Mouse (Mus musculus) retina, postnatal 7 days (tissue): ENCODE measurements around the gene Trp53bp2.

Experiments used
- DNase-seq: peaks from one replicate; pipeline ENCODE4 v3.0.0-alpha.2; 2012; ENCODE audit warnings: low read depth, low spot score

Trp53bp2 gene

GRCm38 (mm10) chr1:182500224-182500623 lies 91.3 kb downstream of the Trp53bp2 start:
- DNase-seq = no peak

- no peak for DNase-seq
These were observed 91.9 kb downstream of the Trp53bp2 start for GRCm38 (mm10) chr1:182500843-182501242.

- DNase-seq = no peak
These were observed 92.9 kb downstream of the Trp53bp2 start for GRCm38 (mm10) chr1:182501815-182502405.

- no peak for DNase-seq
These were observed 93.6 kb downstream of the Trp53bp2 start for GRCm38 (mm10) chr1:182502491-182503050.

GRCm38 (mm10) chr1:182503206-182503900 lies 94.4 kb downstream of the Trp53bp2 start:
- DNase-seq = no peak

- no peak for DNase-seq
These were observed 95.3 kb downstream of the Trp53bp2 start for GRCm38 (mm10) chr1:182504223-182504622.

GRCm38 (mm10) chr1:182505291-182505690 lies 96.3 kb downstream of the Trp53bp2 start:
- DNase-seq = no peak

GRCm38 (mm10) chr1:182506229-182506986 lies 97.4 kb downstream of the Trp53bp2 start:
- no peak for DNase-seq

- no peak for DNase-seq
These were observed 100.3 kb downstream of the Trp53bp2 start for GRCm38 (mm10) chr1:182509110-182509797.

- DNase-seq = no peak
These were observed 102.1 kb downstream of the Trp53bp2 start for GRCm38 (mm10) chr1:182511073-182511472.

- no peak for DNase-seq
These were observed 102.8 kb downstream of the Trp53bp2 start for GRCm38 (mm10) chr1:182511778-182512177.
